Mouse (Mus musculus) left cerebral cortex, postnatal 4 days (tissue): Measurements from ENCODE around the gene Evl. TPM values are rescaled to one million over a fixed set of nuclear protein-coding genes. Genes with fewer than 3 reads are reported as not detected.

Source experiments
- DNase-seq: peaks from one replicate; pipeline ENCODE4 v3.0.0-alpha.2; 2022
- intact Hi-C: fragments of 180-260 bp; cut with DNase I; formaldehyde crosslinking; loops from one replicate; pipeline ENCODE4 v1.15.1; 2025
- total RNA-seq, 2 experiments: library from RNA; stranded (reverse); gene quantifications; 2 replicates each; pipeline ENCODE4 v1.2.3; 2021

The Evl gene
- total RNA-seq, 2 experiments from 2014 or later: 585 to 625 TPM

- DNase-seq: no peak
- intact Hi-C loops: no loop called here
These were observed 87.5 kb downstream of the Evl start for GRCm38 (mm10) chr12:108642019-108642418.

DNA sequence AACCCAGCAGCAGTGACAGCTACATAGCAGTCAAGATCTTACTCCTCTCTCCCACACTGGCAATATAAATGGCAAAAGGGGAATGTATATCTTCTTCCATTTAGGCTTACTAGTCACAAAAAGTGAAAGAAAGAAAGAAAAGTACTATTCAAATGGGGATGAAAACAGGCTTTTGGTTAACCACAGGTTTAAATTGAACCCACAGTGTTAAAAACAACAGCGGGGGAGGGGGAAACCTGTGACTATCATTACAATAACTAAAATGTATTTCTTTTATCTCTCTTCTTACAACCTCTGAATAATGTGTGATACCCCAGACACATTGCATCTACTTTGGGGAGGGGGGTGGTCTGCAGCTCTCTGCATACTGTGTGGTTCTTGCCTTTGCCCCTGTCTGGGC is 91.7 kb downstream of the Evl start:
- intact Hi-C loops: no loop called here
- DNase-seq: no peak

GRCm38 (mm10) chr12:108647784-108648183 is 93.3 kb downstream of the Evl start:
- DNase-seq: no peak
- intact Hi-C loops: no loop called here

GRCm38 (mm10) chr12:108651053-108651660 is 96.6 kb downstream of the Evl start:
- peak; percentile 24 for DNase-seq
- intact Hi-C loops: no loop called here

DNA sequence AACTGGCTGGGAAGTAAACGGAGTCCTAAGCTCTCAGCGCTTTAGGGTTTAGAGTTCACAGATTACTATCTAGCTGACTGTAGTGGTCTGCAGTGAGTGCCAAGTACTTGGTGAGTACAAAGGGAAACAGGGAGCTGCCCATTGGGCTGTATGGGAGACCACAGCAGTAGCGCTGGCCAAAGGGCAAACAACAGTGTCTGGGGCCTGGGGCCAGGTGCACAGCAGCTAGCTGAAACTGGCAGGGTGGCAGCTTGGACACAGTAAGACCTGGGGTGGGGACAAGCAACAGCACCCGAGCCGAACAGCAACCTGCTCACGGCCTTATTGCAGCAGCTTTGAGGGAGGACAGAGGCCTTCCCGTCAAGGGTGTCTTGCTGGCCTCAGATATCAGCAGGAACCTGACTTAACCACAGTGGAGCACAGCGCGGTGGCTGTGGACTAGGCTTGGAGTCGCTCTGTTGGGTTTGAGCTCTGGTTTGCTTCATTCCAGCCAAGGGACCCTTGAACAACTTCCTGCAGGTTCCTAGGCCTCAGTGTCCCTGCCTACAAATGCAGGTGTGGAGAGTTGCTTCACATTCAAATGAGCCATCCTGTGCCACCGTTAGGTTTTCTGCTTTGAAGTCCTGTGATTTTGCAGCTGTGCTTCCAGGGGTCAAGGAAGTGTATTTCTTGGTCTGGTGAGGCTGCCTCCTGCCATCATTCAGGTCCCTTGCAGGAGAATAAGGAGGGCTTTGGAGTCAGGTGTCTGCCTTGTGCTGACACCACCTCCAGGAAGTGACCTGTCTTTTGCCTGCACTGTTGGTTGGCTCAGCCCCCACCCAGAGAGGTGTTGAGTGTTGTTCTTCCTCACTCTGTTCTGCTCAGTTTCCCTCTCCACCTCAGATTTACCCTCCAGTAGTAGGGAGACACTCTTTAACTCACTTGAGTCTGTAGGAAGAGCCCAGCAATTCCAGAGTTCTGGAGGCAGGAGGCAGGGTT is 99.1 kb downstream of the Evl start:
- no peak for DNase-seq
- intact Hi-C loops: no loop called here

DNA sequence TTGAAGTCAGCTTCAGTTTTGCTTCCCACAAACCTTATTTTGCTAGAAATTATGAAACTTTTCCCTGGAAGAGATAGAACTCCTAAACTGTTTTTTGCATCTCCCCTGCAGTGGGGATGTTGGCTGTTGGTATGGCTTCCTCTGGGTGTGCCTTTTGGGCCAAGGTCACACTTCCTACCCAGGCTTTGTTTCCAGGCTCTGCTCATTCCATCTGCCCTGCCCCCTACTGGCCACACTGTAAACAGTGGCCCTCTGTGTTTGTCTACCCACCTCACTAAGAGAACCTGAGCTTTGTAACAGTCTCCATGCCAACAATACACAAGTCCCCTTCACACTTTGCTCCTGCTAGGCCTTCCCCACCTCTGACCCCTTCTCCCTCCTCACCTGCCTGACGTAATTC is 102.8 kb downstream of the Evl start:
- DNase-seq: peak; percentile 37
- intact Hi-C loops: no loop called here

- intact Hi-C loops: no loop called here
- peak; percentile 75 for DNase-seq
These were observed 114.2 kb downstream of the Evl start for GRCm38 (mm10) chr12:108668606-108669235.

DNA sequence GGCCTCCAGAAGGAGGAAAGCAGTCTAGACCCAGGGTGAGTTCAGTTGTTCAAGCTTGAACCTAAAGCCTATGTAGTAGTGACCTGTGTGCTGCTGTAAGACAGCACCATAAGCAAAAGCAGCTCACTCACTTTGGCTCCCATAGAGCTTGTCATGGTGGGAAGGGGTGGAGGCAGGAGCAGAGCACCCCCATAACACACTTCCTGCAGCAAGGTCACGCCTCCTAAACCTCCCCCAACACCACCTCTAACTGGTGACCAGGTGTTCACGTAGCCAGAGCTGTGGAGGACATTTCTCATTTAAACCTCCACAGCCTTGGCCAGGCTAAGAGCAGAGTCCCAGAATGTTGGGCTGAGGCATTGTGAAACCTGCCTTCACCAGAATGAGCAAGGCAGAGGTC is 117.0 kb downstream of the Evl start:
- DNase-seq: no peak
- intact Hi-C loops: no loop called here

DNA sequence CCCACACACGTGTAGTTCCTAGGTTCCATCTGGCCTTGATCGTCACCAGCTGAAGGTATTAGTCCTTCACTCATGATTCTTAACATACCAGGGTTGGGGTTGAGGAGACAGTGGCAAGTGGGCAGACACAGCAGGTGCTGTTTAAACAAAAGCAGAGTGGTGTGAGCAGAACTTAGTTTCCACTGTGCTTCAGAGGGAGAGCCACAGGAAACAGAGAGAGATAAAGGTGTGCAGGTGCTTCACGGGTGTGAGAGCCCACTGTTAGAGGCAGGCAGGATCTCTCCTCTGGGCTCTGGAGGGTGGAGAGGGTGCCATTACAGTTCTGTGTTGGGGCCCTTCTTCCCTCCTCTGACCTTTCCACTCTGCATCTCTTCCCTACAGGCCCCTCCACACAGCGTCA is 118.4 kb downstream of the Evl start:
- intact Hi-C loops: no loop called here

DNA sequence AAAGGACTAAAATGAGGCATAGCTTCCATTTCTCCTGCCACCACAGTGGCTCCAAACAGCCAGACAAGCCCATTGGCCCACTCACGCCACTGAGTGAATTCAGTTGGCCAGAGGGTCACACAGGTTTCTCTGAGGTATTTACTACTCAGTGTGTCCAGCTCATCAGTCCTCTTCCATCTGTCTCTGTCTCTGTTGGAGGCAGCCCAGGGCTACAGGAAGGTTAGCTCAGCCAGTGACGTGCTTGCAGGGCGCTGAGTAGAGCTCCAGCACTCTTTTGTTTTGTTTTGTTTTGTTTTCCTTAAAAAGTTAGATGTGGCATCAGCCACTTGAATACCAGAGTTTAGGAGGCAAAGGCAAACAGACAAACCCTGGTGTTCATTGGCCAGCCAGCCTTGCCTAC is 119.0 kb downstream of the Evl start:
- DNase-seq: no peak
- intact Hi-C loops: no loop called here

More for the DNA sequence above, 118.4 kb downstream of the Evl start:
- no peak for DNase-seq

- intact Hi-C loops: no loop called here
These were observed 120.0 kb downstream of the Evl start for GRCm38 (mm10) chr12:108674502-108674901.

GRCm38 (mm10) chr12:108674916-108675315 is 120.4 kb downstream of the Evl start:
- intact Hi-C loops: no loop called here
- no peak for DNase-seq

More at GRCm38 (mm10) chr12:108674502-108674901, 120.0 kb downstream of the Evl start:
- no peak for DNase-seq

- intact Hi-C loops: no loop called here
- peak; percentile 19 for DNase-seq
These were observed 121.3 kb downstream of the Evl start for GRCm38 (mm10) chr12:108675614-108676401.

GRCm38 (mm10) chr12:108677116-108677515 is 122.6 kb downstream of the Evl start:
- intact Hi-C loops: no loop called here
- no peak for DNase-seq

- no peak for DNase-seq
- intact Hi-C loops: no loop called here
These were observed 123.8 kb downstream of the Evl start for GRCm38 (mm10) chr12:108678366-108678765.

GRCm38 (mm10) chr12:108680861-108681260 is 126.3 kb downstream of the Evl start:
- intact Hi-C loops: no loop called here
- DNase-seq: no peak

DNA sequence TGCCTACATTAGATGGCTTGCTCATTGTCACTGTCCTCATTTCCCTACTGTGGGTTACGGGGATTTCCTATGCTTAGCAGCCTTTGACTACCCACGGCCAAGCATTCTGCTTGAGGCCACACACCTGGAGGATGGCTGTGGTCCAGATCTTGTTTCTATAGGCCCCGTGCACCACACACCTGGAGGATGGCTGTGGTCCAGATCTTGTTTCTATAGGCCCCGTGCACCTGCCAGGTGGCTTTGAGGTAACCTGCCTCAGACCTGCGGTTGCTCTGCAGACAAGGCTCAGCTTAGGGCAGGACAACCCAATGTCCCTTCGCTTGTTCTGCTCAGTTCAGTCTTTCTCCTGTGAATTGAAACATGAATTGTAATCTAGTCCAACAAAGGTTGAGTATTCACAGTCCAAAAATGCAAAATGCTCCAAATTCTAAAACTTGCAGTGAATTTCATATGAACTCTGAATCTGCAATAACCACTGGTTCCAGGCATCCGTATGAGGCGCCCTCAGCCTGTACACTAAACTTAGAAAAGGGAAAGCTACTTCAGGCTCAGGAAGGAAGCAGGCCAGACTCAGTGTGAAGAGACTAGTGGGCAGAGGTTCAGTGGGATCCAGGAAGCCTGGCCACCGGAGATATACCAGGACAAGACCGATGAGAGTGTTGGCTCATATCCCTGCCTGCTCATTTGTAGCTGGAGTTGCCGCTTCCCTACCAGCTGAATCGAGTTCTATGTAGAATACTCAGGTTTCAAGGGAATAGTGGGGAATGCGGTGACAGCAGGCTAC is 127.9 kb downstream of the Evl start:
- DNase-seq: no peak
- intact Hi-C loops: no loop called here

GRCm38 (mm10) chr12:108686463-108686862 is 131.9 kb downstream of the Evl start:
- DNase-seq: no peak
- intact Hi-C loops: no loop called here

DNA sequence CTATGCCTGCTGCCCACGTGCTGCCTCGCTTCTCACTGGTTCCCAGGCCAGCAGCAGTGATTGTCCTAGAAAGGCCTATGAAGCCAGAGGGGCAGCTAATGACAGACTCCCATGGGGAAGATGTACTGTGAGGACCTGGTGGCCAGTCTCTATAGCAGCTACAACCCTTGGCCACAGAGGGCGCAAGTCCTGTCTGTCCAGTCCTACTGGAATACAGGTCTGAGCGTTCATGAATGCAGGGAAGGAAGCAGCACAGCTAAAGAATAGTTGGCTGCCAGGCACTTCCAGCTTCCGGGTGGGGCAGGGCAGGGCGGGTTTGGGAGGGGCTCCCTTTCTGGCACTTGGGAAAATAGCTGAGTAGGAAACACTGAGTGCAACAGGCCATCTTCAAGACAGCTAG is 132.4 kb downstream of the Evl start:
- intact Hi-C loops: no loop called here

GRCm38 (mm10) chr12:108689167-108689566 is 134.6 kb downstream of the Evl start:
- intact Hi-C loops: no loop called here
- no peak for DNase-seq

More for the DNA sequence above, 132.4 kb downstream of the Evl start:
- DNase-seq: no peak
